Mouse (Mus musculus) layer of hippocampus, adult 9-11 months (tissue): ENCODE results near the gene Gm10306.

ENCODE experiments used
- DNase-seq: peaks from one replicate; pipeline ENCODE4 v3.0.0; 2022

Gm10306 gene

GRCm38 (mm10) chr4:94556265-94557054, at the start of gene Gm10306, which contains the start of gene Caap1:
Gm10306 (plus strand) TSS chr4:94556546.
Caap1 (minus strand) TSS chr4:94556796.
- DNase-seq = peak; percentile 90

DNA sequence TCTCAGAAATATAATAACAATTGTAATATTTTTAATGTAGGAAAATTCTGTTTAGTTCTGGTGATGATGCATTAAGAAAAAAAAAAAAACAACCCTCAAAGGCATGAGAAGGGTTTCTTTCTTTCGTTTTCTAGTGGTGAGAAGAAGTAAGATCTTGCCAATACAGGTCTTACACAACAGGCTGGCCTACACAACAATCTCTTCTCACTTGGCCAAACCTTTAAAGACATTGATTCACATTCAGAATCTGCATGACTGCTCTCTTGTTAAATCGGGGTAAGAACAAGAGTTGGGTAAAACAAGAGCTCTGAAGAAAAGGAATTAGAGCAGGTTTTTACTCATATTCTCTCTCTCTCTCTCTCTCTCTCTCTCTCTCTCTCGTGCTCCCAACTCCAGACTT, 41.0 kb upstream of the Gm10306 start:
- no peak for DNase-seq

- peak; percentile 32 for DNase-seq
Observed at GRCm38 (mm10) chr4:94517631-94518030, 38.7 kb upstream of the Gm10306 start.

GRCm38 (mm10) chr4:94523321-94523720, 33.0 kb upstream of the Gm10306 start:
- no peak for DNase-seq

DNA sequence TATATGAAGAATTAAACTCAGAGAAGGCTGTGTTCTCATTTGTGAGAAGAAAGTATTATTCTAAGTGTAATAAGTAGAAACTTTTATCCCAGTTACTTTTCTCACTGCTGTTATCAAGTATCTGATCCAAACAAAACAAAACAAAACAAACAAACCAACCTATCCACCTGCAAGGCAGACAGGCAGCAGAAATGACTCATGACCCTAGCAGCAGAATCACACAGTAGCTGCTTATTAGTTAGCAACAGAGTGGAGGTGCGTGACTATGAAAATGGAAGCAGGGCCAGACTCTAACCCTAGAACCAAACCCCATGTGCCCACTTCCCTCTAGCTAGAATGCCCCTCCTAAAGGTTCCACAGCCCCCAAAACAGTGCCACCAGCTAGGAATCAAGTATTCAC, 26.9 kb upstream of the Gm10306 start:
- no peak for DNase-seq

GRCm38 (mm10) chr4:94533205-94533604, 23.1 kb upstream of the Gm10306 start:
- DNase-seq = no peak

- DNase-seq = no peak
Observed at GRCm38 (mm10) chr4:94543041-94543440, 13.3 kb upstream of the Gm10306 start.

DNA sequence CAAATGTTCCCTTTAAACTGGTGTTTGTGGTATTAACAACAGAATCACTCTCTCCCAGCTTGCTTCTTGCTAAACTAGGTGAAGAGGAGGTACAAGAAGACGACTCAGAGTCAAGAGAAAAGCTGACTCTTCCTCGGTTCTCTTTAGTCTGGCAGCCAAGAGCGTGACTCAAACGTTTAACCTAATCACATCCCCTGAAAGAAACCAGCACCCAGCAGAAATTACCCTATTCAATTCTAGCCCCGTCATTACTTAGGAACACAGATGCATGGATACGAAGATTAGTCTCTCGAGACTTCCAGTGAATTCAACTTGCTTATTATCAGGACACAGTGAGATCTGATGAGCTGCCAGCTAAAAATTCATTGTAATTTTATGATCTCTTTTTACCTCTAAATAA, 12.0 kb upstream of the Gm10306 start:
- no peak for DNase-seq

GRCm38 (mm10) chr4:94554955-94555494, 1.3 kb upstream of the Gm10306 start:
- DNase-seq = no peak

GRCm38 (mm10) chr4:94557145-94557544, 799 bp downstream of the Gm10306 start:
- no peak for DNase-seq

GRCm38 (mm10) chr4:94559266-94559665, 2.9 kb downstream of the Gm10306 start:
- no peak for DNase-seq

- DNase-seq = no peak
Observed at GRCm38 (mm10) chr4:94560316-94560715, 4.0 kb downstream of the Gm10306 start.

GRCm38 (mm10) chr4:94561954-94562648, 5.8 kb downstream of the Gm10306 start:
- no peak for DNase-seq

GRCm38 (mm10) chr4:94564297-94564696, 8.0 kb downstream of the Gm10306 start:
- DNase-seq = no peak

DNA sequence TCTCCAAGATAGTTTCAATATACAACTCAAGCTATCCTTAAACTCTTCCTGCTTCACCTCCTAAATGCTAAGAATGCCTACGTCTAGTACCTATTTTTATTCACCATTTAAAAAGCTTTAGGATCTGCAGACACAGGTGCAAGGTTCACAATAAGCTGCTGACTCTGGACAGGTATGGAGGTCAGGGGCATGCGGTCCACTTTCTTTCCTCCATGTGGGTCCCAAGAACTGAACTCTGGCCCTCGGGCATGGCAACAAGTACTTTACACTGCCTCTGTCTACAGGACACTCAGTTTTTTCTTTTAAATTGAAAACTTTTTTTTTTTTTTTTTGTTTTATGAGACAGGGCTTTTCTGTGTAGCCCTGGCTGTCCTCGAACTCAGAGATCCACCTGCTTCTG, 16.3 kb downstream of the Gm10306 start:
- no peak for DNase-seq

DNA sequence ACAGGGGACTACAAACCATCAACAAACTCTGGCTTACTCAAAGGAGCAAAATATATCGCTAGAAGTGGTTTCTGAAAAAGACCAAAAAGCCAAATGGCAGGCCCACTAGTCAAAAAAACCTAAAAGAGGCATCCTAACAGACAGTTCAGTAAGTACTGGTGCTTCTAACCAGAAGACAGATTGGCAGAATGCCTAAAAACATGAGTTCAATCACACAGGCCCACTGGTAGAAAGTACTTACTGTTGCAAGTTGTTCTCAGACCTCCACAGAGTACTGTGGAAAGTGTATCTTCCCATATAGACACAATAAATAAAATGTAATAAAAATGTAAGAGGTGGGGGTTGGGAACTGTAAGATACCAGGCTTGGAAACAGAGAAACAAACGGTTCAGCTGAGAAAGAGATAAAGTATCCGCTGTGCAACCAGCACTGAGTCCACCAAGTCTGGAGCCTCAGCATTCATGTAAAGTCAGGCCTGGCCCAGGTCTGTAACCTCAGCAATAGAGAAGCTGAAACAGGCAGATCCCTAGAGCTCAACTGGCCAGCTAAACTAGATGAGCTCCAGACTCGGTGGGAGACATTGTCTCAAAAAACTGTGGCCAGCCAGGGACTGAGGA, 35.5 kb downstream of the Gm10306 start:
- DNase-seq = no peak

GRCm38 (mm10) chr4:94592709-94593108, 36.4 kb downstream of the Gm10306 start:
- no peak for DNase-seq

- no peak for DNase-seq
Observed at GRCm38 (mm10) chr4:94601395-94601794, 45.0 kb downstream of the Gm10306 start.

- no peak for DNase-seq
Observed at GRCm38 (mm10) chr4:94602496-94603030, 46.2 kb downstream of the Gm10306 start.

DNA sequence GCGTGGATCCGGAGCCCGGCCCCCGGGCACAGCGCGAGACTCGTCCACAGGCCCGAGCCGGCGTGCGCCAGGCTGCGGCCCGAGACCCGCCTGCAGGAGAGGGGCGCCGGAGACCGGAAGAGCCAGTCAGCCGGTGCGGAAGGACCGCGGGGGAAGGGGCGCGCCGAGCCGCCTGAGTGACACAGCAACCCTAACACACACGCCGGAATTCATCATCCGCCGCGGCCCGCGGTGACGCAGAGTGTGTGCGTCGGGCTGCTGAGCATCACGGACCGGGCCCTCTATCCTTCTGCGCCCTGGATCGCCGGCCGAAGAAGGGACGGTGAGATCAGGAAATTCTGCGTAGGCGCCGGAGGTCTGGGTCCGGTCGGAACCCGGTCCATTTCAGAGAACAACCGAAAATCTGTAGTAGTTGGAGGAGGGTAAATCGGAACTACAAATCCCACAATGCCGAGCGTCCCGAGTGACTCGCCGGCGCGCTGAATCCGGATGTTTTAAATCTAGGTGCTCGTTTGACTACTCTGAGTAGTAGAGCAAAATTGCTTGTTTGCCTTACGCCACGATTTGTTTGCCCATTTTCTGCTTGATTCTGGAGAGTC, 46.8 kb downstream of the Gm10306 start, which contains the start of gene Plaa:
Gene Plaa, minus strand, starts transcription at position 214 of the 599 bp plus-strand sequence.
- peak; percentile 94 for DNase-seq

GRCm38 (mm10) chr4:94604452-94605019, 48.2 kb downstream of the Gm10306 start:
- no peak for DNase-seq

DNA sequence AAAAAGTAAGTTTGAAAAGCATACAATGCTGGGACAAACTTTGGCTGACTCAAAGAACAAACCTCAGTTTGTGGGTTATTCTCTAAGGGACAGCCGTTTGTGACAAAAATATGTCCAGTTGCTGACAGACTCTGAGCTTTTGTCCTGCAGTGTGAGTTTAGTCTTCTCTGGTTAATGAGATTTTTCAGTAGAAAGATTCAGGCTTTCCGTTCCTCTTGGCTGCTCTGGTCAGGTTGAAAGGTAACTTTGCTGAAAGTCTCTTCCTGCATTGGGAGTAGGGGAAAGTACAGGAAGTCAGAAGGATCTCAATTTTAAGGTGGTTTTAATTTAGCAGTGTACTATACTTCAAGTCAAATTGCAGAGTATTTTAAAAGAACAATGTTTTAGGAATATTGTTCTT, 49.2 kb downstream of the Gm10306 start:
- no peak for DNase-seq
